Mouse (Mus musculus) brain, adult 2 months (tissue): Measurements from ENCODE around the gene Krtap1-3.
"Not testable (repeated sequence)": the region's sequence is repeated elsewhere in the genome, so short reads cannot be mapped to it uniquely, and the experiment has no call there.

Experiments
- DNase-seq: peaks from one replicate; pipeline ENCODE4 v3.0.0; 2011; ENCODE audit warnings: low read depth, low spot score

Krtap1-3 gene

DNA sequence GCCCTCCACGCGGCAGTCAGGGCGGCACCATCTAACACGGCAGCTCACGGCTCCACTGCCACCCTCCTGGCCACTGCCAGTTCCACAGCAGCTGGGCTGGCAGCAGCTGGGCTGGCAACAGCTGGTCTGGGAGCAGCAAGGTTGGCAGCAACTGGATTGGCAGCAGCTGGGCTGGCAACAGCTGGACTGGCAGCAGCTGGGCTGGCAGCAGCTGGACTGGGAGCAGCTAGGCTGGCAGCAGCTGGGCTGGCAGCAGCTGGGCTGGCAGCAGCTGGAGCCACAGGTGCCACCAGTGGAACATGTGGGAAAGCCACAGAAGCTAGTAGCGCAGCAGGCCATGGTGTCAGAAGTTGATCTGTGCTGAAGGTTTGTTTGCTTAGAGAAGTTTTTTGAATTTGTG, at the start of gene Krtap1-3:
TSS of gene Krtap1-3 (minus strand) at position 359 of the 400 bp plus-strand sequence.
- no peak for DNase-seq

DNA sequence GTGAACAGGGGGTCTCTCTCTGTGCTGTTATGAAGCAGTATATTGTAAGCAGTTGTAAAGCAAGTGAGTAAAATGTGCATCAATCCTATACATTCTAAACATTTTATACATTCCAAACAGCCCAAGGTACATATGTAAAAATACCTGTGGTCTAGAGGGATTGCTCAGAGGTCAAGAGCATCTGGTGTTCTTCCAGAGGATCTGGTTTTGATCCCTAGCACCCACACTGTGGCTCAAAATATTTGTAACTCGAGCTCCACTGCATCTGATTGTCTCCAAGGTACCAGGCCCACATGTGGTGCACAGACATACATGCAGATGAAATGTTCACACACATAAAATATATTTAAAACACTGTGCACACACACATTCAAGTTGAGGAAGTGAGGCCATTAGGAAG, 49.8 kb upstream of the Krtap1-3 start:
- DNase-seq: no peak

DNA sequence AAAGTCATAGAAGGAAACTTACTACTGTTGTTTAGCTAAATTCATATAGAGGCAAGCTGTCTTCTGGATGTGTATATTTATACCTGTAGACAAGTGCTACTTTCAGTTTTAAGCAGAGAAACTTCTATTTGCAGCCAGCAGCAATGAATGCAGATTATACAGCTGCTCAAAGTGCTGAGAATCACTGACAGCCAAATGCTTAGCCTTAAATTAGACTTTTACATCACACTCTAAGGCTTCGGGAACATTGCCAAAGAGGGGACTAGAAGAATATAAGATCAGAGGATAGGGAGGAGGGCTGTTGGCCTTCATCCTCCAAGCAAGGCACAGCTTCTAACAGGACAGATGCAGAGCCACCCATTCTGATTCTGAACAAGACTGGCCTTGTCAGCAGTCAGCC, 45.9 kb upstream of the Krtap1-3 start:
- DNase-seq: peak; percentile 72

- DNase-seq: no peak
Measured at GRCm38 (mm10) chr11:99634653-99635134, 43.6 kb upstream of the Krtap1-3 start, which contains the start of gene Krtap4-2. TSS of gene Krtap4-2 (minus strand) at chr11:99635084.

- peak; percentile 71 for DNase-seq
Measured at GRCm38 (mm10) chr11:99633293-99633692, 42.2 kb upstream of the Krtap1-3 start.

GRCm38 (mm10) chr11:99630890-99631289, 39.8 kb upstream of the Krtap1-3 start:
- DNase-seq: no peak

DNA sequence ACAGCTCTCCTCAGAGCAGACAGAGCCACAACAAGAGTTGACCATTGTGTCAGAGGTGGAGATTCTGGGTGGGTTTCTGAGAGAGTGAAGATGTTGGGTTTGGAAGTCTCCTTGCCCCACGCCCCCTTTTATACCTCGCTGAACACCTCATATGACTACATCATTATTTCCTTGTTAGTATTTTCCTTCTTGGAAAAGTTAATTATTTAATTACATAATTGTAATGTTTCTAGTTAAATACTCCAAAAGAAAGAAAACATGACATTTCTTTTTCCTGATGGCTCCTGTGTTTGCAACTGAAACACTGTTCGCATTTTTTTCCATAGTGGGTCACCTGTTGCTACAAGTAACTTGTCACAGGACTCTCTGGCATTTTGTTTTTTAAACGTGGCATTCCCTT, 37.0 kb upstream of the Krtap1-3 start, which contains the start of gene Krtap4-1:
TSS of gene Krtap4-1 (minus strand) at position 101 of the 400 bp plus-strand sequence.
- DNase-seq: no peak

DNA sequence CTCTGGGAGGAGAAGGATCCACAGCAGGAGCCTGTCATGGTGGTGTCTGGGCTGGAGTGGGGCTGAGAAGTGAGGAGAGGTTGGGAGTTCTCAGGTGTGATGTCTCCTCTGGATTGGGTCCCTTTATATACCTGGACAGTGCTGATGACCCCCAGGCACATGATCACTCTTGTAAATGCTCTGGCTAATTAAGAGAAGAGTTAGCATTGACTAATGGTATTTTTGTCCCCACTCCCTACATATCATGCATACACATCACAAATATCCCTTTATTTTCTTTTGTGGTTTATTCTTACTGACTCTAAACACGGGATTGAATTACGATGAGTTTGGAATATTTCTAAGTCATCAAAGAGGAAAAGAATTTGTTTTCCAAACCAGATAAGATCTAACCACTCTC, 29.2 kb upstream of the Krtap1-3 start, which contains the start of gene Gm11562:
TSS of gene Gm11562 (minus strand) at position 101 of the 400 bp plus-strand sequence.
- DNase-seq: no peak

DNA sequence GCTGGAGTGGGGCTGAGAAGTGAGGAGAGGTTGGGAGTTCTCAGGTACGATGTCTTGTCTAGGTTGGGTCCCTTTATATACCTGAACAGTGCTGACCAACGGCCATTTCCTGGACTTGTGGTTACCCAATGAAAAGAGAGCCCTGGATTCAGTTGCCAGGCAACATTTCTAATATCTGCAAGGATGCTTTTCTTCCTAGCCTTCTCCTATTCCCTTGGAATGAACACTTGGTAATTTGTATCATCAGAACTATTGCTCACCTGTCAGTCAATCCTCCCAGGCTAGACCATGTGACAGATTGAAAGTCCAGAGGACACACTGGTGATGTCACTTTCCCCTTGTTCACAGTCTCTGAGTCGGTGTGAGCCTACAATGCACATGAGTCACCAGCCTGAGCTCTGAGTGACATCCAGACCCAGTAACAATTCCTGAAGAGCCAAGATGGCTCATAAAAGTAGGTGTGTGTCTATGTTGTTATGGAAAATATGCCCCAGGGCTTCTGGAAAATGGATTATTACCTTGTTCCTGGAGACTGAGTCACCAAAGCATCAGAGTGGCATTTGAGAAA, 23.7 kb upstream of the Krtap1-3 start, which contains the start of gene Krtap2-4:
TSS of gene Krtap2-4 (minus strand) at position 51 of the 568 bp plus-strand sequence.
- DNase-seq: peak; percentile 43

DNA sequence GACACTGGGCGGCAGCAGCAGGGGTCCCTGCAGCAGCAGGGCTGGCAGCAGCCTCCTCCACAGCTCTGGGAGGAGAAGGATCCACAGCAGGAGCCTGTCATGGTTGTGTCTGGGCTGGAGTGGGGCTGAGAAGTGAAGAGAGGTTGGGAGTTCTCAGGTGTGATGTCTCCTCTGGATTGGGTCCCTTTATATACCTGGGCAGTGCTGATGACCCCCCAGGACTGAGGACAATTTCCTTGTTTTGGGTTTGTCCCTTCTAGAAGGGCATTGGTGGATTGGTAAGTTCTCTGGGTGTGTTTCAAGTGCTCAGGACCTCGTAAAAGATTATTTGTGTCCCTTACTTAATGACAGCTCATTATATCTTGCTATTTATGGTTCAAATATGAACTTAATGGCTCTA, 18.9 kb upstream of the Krtap1-3 start, which contains the start of gene Gm11937:
TSS of gene Gm11937 (minus strand) at position 101 of the 400 bp plus-strand sequence.
- not testable (repeated sequence) for DNase-seq

- peak; percentile 82 for DNase-seq
Measured at GRCm38 (mm10) chr11:99609126-99609525, 18.0 kb upstream of the Krtap1-3 start.

DNA sequence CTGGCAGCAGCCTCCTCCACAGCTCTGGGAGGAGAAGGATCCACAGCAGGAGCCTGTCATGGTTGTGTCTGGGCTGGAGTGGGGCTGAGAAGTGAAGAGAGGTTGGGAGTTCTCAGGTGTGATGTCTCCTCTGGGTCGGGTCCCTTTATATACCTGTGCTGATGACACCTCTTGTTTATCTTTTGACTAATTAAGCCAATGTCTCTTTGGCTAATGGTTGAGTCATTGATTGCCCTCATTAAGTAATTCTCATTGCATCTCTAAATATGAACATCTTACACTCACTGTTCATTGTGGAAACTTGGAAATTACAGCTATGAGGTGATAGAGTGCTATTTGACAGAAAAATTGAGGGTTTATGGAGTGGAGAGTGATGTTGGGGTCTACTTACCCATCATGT, 12.1 kb upstream of the Krtap1-3 start, which contains the start of gene Gm11938:
TSS of gene Gm11938 (minus strand) at position 101 of the 400 bp plus-strand sequence.
- DNase-seq: not testable (repeated sequence)

DNA sequence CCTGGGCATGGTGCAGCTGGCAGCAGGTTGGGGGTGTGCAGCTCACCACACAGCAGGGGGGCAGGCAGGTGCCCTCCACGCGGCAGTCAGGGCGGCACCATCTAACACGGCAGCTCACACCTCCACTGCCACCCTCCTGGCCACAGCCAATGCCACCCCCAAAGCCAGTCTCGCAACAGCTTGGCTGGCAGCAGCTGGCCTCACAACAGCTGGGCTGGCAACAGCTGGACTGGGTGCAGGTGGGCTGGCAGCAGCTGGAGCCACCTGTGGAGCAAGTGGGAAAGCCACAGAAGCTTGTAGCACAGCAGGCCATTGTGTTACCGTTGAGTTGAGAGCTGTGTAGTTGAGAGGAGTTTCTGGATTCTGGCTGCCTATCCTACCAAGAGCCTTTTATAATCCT, 6.6 kb upstream of the Krtap1-3 start, which contains the start of gene Krtap9-3:
TSS of gene Krtap9-3 (minus strand) at position 364 of the 400 bp plus-strand sequence.
- DNase-seq: not testable (repeated sequence)

- peak; percentile 80 for DNase-seq
Measured at GRCm38 (mm10) chr11:99585096-99585495, 6.0 kb downstream of the Krtap1-3 start.

- no peak for DNase-seq
Measured at GRCm38 (mm10) chr11:99583245-99583704, 7.9 kb downstream of the Krtap1-3 start, which contains the start of gene Krtap1-4. TSS of gene Krtap1-4 (minus strand) at chr11:99583654.

GRCm38 (mm10) chr11:99581564-99581963, 9.6 kb downstream of the Krtap1-3 start:
- peak; percentile 79 for DNase-seq

DNA sequence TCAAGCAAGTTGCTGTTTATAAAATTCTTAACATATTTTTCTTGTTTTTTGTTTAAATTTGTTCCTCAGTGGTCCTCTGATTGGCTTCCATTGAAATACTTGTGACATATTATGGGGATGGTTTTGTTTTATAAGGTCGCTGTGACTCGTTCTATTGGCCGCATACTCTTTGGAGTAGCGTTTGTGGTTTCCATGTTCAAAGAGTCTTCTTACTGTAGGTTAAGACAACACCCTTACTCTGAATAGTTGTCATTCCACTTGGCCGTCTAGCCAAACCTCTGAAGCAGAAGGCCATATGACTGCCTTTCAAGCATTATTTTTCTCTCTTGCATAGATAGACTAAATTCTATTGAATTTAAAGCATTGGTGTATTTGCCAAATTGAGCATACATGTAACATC, 10.1 kb downstream of the Krtap1-3 start:
- DNase-seq: no peak

DNA sequence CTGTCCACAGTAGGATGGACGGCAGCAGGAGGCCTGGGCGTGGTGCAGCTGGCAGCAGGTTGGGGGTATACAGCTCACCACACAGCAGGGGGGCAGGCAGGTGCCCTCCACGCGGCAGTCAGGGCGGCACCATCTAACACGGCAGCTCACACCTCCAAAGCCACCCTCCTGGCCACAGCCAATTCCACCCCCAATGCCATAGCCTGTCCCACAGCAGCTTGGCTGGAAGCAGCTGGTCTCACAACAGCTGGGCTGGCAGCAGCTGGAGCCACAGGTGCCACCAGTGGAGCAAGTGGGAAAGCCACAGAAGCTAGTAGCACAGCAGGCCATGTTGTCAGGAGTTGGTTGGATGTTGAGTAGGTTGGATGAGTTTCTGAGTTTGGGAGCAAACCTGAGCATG, 10.5 kb downstream of the Krtap1-3 start, which contains the start of gene Krtap1-5:
TSS of gene Krtap1-5 (minus strand) at position 381 of the 400 bp plus-strand sequence.
- no peak for DNase-seq

DNA sequence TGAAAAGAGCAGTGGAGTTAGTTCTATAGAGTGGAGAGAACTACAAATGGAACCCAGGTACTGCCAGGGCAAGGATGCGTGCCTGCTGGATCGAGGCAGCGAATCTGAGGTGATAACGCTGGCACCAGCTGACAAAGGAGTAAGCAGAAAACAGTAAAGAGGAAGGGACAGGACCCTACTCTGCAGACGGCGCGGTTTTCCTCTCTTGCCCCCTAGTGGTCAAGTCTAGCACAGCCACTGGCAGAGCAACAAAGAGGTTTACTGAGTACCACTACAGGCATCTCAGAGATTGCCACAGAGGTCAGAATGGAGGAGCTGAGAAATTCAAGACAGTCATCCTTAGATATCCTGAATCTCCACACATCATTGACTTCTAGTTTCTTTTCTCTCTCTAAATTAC, 17.0 kb downstream of the Krtap1-3 start:
- DNase-seq: peak; percentile 69

GRCm38 (mm10) chr11:99573164-99573563, 18.0 kb downstream of the Krtap1-3 start:
- DNase-seq: peak; percentile 74

GRCm38 (mm10) chr11:99566530-99566929, 24.6 kb downstream of the Krtap1-3 start, which contains the start of gene Krtap3-1:
TSS of gene Krtap3-1 (minus strand) at chr11:99566630.
- DNase-seq: no peak

- DNase-seq: no peak
Measured at GRCm38 (mm10) chr11:99562580-99562979, 28.6 kb downstream of the Krtap1-3 start.

GRCm38 (mm10) chr11:99559366-99559765, 31.8 kb downstream of the Krtap1-3 start, which contains the start of gene Gm11939:
TSS of gene Gm11939 (minus strand) at chr11:99559466.
- no peak for DNase-seq
